Mouse (Mus musculus) hindbrain, postnatal 0 days (tissue): ENCODE results near the gene Tusc2. TPM values are rescaled to one million over a fixed set of nuclear protein-coding genes. Genes with fewer than 3 reads are reported as not detected.

Experiments used
- ATAC-seq: fragments of 200-750 bp; cut with Nextera tagmentation; 2 replicates; pipeline ENCODE4 v1.8.0; 2017; ENCODE audit warnings: mild to moderate bottlenecking, moderate TSS enrichment, moderate library complexity
- DNase-seq: peaks from one replicate; pipeline ENCODE4 v3.0.0-alpha.2; 2015; ENCODE audit warnings: low spot score
- H3K27ac ChIP-seq: fragments of 300-500 bp; sonication (generic); 2 replicates; pipeline ENCODE4 v1.5.1; 2014; ENCODE audit warnings: mild to moderate bottlenecking
- H3K27me3 ChIP-seq: fragments of 300-500 bp; sonication (generic); 2 replicates; pipeline ENCODE4 v1.6.1; 2014; ENCODE audit warnings: low read length, mixed read lengths; ENCODE audit not compliant: insufficient read depth
- H3K36me3 ChIP-seq: fragments of 300-500 bp; sonication (generic); 2 replicates; pipeline ENCODE4 v1.6.1; 2014; ENCODE audit warnings: low read length, mixed read lengths; ENCODE audit not compliant: insufficient read depth
- H3K4me1 ChIP-seq: fragments of 300-500 bp; sonication (generic); 2 replicates; pipeline ENCODE4 v1.6.1; 2014; ENCODE audit warnings: antibody characterized with exemption, low read length, mixed read lengths; ENCODE audit not compliant: insufficient read depth
- H3K4me2 ChIP-seq: fragments of 300-500 bp; sonication (generic); 2 replicates; pipeline ENCODE4 v1.6.1; 2014; ENCODE audit warnings: low read depth, mild to moderate bottlenecking, low read length, moderate library complexity, mixed read lengths
- H3K4me3 ChIP-seq: fragments of 300-500 bp; sonication (generic); 2 replicates; pipeline ENCODE4 v1.5.1; 2014; ENCODE audit warnings: low read length
- H3K9ac ChIP-seq: fragments of 300-500 bp; sonication (generic); replicated peaks from 2 replicates; pipeline ENCODE4 v1.6.1; 2014; ENCODE audit warnings: mild to moderate bottlenecking, low read length, moderate library complexity, mixed read lengths
- H3K9me3 ChIP-seq: fragments of 300-500 bp; sonication (generic); 2 replicates; pipeline ENCODE4 v1.6.1; 2016; ENCODE audit warnings: low read length, mixed read lengths
- CTCF ChIP-seq: IDR thresholded peaks from 2 replicates; pipeline ENCODE4 v1.5.1; 2016; ENCODE audit warnings: antibody characterized with exemption, control low read depth, low read depth
- WGBS: fragments of 180-500 bp; shearing (Covaris S2); extraction: QIAGEN DNeasy Blood & Tissue Kit; methylation state at CpG from one replicate; pipeline ENCODE4 v1.1.7; 2014; 5-methylcytosine and 5-hydroxymethylcytosine counted together
- polyA plus RNA-seq: library from polyadenylated mRNA; unstranded; fragments of >200 nt; fragmentation: Nextera tagmentation; extraction: Ambion mirVana; gene quantifications from 2 replicates; pipeline ENCODE4 v1.2.1, GENCODE M21; 2015
- total RNA-seq: library from RNA; depleted of rRNA; stranded (reverse); fragments of >200 nt; gene quantifications from 2 replicates; pipeline ENCODE4 v1.2.3, GENCODE M21; 2014

Tusc2 gene
- total and polyA plus RNA-seq, 2 experiments from 2014 or later: 115 to 142 TPM

DNA sequence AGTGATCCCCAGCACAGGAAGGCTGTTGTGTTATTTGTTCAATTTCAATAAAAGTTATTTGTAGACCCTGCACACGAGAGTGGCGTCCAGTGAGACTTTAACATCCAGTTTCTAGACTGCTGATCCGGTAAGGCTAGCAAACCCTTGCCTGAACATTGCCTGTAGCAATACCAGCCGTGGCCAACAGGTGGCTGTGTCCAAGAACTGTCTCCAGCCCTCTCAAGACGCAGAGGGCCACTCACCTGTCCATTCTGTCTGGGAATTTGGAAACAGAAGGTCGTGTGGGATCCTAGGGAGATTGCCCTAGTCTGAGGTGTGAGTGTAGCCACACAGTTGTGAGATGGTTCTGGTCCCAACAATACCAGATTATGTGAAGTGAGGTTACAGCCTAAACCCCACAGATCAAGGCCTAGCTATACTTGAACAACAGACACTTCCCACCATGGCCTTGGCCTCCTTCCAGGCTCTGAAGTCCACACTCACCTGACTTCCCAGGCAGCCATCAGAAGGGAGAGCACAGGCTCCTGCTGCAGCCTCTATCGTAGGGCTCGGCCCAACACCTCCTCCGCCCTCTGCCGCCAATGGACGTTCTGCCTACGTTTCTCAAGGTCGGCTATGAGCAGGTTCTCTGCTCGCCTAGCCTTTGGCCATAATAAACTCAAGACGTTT is 3.1 kb downstream of the Tusc2 start:
- peak; percentile 87 for TF ChIP-seq CTCF
- no peak overlapping the region for H3K4me3 ChIP-seq
- 56% methylated on average over 15 of the region's 15 CpGs for WGBS
- peaks cover 19% of the 10 kb centered on the region; the same call in 1 of the 2 replicates for H3K36me3 ChIP-seq
- no peak overlapping the region for H3K9ac ChIP-seq
- no peaks in the 10 kb centered on the region for H3K9me3 ChIP-seq
- H3K27me3 ChIP-seq: no peaks in the 10 kb centered on the region
- no peak overlapping the region for H3K4me2 ChIP-seq
- ATAC-seq (no peak), DNase-seq (peak; percentile 82)
- peaks cover 29% of the 10 kb centered on the region for H3K4me1 ChIP-seq
- H3K27ac ChIP-seq: peak overlapping the region; percentile 70; the same call in 1 of the 2 replicates

DNA sequence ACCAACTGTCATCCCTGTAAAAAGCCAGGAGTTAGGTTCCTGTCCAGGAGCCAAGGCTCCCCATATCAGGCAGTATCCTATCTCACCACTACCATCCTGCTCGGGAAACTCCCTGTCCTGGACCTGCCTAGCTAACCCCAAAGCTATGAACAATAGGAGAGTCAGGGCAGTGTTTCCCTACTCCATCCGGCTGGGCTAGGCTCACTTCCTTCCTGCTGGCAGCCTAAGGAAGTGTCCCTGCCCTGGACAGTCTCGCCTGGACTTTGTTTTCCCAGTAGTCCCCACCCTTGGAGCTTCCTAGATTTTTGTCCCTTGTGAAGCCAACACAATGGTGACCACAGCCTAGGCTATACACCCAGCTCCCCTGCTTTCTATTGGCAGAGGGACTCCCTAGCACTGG is 3.8 kb downstream of the Tusc2 start:
- H3K27me3 ChIP-seq: no peaks in the 10 kb centered on the region
- no peak for TF ChIP-seq CTCF
- no peaks in the 10 kb centered on the region for H3K9me3 ChIP-seq
- H3K36me3 ChIP-seq: peaks cover 19% of the 10 kb centered on the region; the same call in 1 of the 2 replicates
- H3K4me3 ChIP-seq: no peak overlapping the region
- H3K4me1 ChIP-seq: peaks cover 29% of the 10 kb centered on the region
- no peak overlapping the region for H3K9ac ChIP-seq
- ATAC-seq (no peak), DNase-seq (no peak)
- WGBS: 64% methylated on average over 3 of the region's 3 CpGs
- H3K4me2 ChIP-seq: no peak overlapping the region
- H3K27ac ChIP-seq: no peak overlapping the region

DNA sequence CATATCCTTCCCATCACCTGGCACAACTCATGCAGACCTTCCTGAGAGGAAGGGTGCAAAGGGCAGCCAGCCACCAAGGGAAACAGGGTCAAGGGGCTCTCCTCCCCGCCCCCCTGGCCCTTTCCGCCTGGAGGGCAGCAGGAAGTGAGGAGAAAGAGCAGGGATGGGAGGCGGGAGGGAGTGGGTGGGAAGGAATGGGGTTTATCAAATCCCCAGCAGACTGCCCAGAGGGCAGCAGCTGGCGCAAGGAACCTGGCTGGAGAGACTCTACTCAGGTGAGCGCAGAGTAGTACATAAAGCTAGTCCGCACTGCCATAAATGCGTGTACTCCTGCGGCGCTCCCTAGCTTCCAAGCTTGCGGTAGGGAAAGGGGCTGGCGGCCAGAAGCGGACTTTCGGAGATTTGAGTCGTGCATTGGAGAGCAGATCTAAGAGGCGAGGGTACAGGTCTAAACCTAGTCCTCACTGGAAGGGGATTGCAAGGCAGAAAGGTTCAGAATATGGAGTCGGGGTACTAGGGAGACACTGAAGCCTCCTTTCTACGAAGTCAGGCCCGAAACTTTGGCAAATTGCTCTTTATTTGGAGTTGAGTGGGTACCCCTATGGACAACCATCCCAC is 4.8 kb downstream of the Tusc2 start, which contains the start of gene Hyal2:
Gene Hyal2, plus strand, starts transcription at position 244 of the 618 bp plus-strand sequence.
- 0 out of 2 replicates have a peak, but pooled peaks have one; percentile 1 for TF ChIP-seq CTCF
- H3K9ac ChIP-seq: peak within 1 kb of the TSS; percentile 75
- DNase-seq (no peak), ATAC-seq (no peak)
- H3K27ac ChIP-seq: peak within 1 kb of the TSS; percentile 86
- H3K27me3 ChIP-seq: no peaks in the 10 kb centered on the region
- peak within 1 kb of the TSS; percentile 83 for H3K4me2 ChIP-seq
- no peaks in the 10 kb centered on the region for H3K9me3 ChIP-seq
- peaks cover 29% of the 10 kb centered on the region for H3K4me1 ChIP-seq
- WGBS: 13% methylated on average over 18 of the region's 18 CpGs
- H3K4me3 ChIP-seq: peak within 1 kb of the TSS; percentile 82
- H3K36me3 ChIP-seq: peaks cover 26% of the 10 kb centered on the region; the same call in 1 of the 2 replicates

DNA sequence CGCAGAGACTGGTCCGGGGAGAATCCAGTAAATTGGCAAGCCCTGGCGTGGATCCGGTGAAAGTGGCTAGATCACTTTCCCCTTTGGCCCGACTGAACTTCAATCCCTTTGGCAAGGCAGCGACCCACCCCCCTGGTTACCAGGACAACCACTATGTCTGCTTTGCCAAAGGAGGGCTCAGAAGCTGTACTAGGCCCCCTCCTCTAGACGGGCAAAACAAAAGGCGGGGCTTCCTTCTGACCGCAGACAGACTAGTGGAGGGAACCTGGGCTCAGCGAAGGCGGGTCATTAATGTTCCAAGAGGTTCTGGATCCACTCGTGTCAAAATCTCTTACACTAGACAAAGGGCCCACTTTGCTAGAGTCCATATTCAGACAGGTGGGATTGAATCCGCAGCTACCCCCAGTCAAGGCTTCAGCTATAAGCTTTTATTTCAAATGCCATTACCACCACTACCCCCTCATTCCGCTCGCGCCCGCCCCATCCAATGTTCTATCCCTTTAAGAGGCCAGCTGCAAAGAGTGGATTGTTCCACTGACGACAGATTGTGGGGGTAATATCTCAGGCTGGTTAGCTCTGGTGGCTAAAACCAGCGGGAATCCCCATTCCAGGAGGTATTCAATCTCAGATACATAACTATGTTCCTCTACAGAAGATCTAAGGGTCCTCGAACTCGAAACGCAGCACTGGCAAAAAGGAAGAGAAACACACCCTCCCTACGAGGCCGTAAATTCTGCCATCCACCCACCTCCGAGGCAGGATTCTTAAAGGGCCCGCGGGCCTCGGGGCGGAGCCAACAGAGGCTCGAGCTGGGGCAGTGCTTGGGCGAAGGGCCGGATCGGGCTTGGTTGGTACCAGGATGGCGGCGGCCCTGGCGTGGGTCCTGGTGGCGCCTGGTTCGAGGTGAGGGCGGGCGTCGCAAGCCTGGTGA is 5.5 kb downstream of the Tusc2 start:
- Histone ChIP-seq H3K4me2 (peak overlapping the region; percentile 83), H3K4me3 (peak overlapping the region; percentile 82), H3K9me3 (no peaks in the 10 kb centered on the region), H3K9ac (peak overlapping the region; percentile 75), H3K27me3 (no peaks in the 10 kb centered on the region), H3K36me3 (peaks cover 28% of the 10 kb centered on the region; the same call in 1 of the 2 replicates), H3K27ac (peak overlapping the region; percentile 86), H3K4me1 (peaks cover 28% of the 10 kb centered on the region)
- DNase-seq (peak; percentile 93), ATAC-seq (peak; percentile 91)
- WGBS: under 1% methylated on average over 41 of the region's 41 CpGs
- no peak for TF ChIP-seq CTCF

DNA sequence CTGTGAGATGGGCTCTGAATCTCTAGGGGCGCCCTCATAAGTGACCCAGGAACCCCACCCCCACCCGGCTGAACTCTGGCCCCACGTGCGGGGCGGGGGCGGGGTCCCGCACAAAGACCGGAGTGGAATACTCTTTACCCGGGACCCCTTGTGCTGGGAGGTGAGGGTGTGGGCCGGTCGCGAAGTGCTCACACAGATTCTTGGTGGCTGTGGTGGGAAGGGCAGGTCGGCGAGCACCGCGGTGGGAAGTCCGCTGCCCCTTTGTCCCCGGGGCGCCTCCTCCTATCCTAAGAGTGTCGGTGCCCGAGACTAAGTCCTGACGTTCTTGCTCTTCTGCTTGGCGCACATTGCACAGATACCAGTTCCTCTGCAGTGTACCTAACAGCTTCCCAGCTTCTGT is 6.2 kb downstream of the Tusc2 start:
- Histone ChIP-seq H3K9me3 (no peaks in the 10 kb centered on the region), H3K9ac (peak overlapping the region; percentile 75), H3K4me3 (peak overlapping the region; percentile 82), H3K4me2 (peak overlapping the region; percentile 83), H3K27ac (peak overlapping the region; percentile 86), H3K27me3 (no peaks in the 10 kb centered on the region), H3K4me1 (peaks cover 21% of the 10 kb centered on the region), H3K36me3 (peaks cover 28% of the 10 kb centered on the region; the same call in 1 of the 2 replicates)
- no peak for DNase-seq
- 0% methylated on average over 23 of the region's 23 CpGs for WGBS
- TF ChIP-seq CTCF: no peak
- peak; percentile 57 for ATAC-seq

DNA sequence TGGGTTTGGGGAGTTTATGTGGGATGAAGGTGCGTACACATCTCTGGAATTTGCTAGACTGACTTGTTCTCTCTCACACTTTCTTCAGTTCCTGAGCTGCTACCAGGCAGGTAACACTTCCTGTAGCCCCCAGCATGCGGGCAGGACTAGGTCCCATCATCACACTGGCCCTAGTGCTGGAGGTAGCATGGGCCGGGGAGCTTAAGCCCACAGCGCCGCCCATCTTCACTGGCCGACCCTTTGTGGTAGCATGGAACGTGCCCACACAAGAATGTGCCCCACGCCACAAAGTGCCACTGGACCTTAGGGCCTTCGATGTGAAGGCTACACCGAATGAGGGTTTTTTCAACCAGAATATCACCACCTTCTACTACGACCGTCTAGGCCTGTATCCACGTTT is 7.0 kb downstream of the Tusc2 start:
- Histone ChIP-seq H3K36me3 (peaks cover 28% of the 10 kb centered on the region; the same call in 1 of the 2 replicates), H3K4me2 (peak overlapping the region; percentile 83), H3K4me1 (peaks cover 21% of the 10 kb centered on the region), H3K9me3 (no peaks in the 10 kb centered on the region), H3K4me3 (peak overlapping the region; percentile 82), H3K27me3 (no peaks in the 10 kb centered on the region), H3K9ac (peak overlapping the region; percentile 75), H3K27ac (peak overlapping the region; percentile 86; the same call in 1 of the 2 replicates)
- DNase-seq (no peak), ATAC-seq (no peak)
- no peak for TF ChIP-seq CTCF
- WGBS: 45% methylated on average over 13 of the region's 13 CpGs
